Mouse (Mus musculus) brain, embryonic 14.5 days (tissue): ENCODE results near the gene Dpp7. TPM values are rescaled to one million over a fixed set of nuclear protein-coding genes. Genes with fewer than 3 reads are reported as not detected.

Experiments used
- DNase-seq: peaks from one replicate; pipeline ENCODE4 v3.0.0-alpha.2; 2011; ENCODE audit warnings: low read depth
- CTCF ChIP-seq: fragments of 200-500 bp; IDR thresholded peaks from 2 replicates; pipeline ENCODE4 v1.5.1; 2012; ENCODE audit warnings: inconsistent platforms, mild to moderate bottlenecking, moderate library complexity, borderline replicate concordance; ENCODE audit not compliant: insufficient read depth, insufficient read length; ENCODE audit errors: extremely low read depth
- POLR2A ChIP-seq: fragments of 200-500 bp; IDR thresholded peaks from 2 replicates; pipeline ENCODE4 v1.6.1; 2012; ENCODE audit warnings: mild to moderate bottlenecking, inconsistent platforms, borderline replicate concordance; ENCODE audit not compliant: poor library complexity, insufficient read depth, insufficient read length, severe bottlenecking; ENCODE audit errors: extremely low read depth
- polyA plus RNA-seq: library from polyadenylated mRNA; depleted of rRNA; stranded (reverse); fragments of >200 nt; gene quantifications from 2 replicates; pipeline ENCODE4 v1.2.3, GENCODE M21; 2012

Gene Dpp7
- polyA plus RNA-seq, 1 experiment = 35.3 TPM

DNA sequence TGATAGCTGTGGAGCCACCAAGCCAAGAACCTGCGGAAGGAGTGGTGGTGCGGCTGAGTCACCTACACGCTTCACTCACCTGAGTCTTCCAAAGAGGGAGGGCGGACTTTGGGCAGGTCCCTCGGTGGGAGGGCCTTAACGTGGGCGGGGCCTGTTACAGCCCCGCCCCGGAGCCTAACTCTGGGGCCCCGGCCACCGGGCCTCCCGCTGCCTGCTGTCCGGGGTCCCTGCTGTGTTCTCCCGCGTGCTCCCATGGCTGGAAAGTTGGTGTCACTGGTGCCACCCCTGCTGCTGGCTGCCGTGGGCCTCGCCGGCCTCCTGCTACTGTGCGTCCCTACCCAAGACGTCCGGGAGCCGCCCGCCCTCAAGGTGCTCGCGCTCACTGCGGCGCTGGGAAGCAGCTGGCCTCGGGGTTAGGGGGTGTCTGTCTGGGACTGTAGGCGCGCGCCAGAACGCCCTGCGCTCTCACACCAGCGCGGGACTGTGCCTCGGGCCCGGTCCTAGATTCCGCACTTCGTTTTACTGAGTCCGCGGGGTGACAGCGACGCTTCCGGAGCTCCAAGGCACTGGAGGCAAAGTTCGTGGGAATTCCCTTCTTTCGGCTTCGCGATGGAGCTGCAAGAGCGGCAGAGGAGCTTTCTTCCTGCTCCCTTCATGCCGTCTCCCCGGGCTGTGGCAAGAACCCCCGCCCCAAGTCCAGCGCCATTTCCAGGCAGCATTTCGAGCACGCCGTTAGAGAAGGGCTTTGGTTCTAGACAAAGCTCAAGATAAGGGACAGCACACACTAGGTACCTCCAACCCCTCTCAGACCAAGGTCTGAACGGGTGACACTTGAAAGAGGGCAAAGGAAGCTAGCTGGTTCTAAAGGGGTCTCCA lies 39.8 kb upstream of the Dpp7 start, which contains the start of gene Entpd2:
Gene Entpd2 (plus strand): TSS at position 154 of the 876 bp plus-strand sequence.
- DNase-seq = peak; percentile 40
- TF ChIP-seq CTCF = peak; percentile 32; the same call in 1 of the 2 replicates
- TF ChIP-seq POLR2A = no peak

- no peak for TF ChIP-seq CTCF
- no peak for TF ChIP-seq POLR2A
- DNase-seq = peak; percentile 83
Observed at GRCm38 (mm10) chr2:25394281-25395221, 38.4 kb upstream of the Dpp7 start.

DNA sequence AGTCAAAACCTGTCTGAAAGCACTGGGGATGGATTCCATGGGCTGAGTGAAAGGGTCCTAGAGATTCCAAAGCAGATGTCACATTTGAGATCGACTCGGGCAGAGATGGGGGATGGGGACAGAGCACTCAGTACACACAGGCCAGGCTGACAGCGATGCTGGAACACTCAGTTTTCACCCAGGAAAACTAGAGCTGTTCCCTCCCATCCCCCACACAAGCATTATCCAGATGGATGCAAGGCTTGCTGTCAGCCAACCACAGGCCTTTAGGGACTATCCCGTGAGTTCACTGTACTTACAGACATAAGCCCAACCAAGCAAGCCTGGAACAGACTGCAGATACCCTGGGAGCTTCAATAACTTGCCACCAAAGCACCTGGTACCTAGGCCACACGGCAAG lies 35.1 kb upstream of the Dpp7 start:
- DNase-seq = no peak
- no peak for TF ChIP-seq CTCF
- TF ChIP-seq POLR2A = no peak

DNA sequence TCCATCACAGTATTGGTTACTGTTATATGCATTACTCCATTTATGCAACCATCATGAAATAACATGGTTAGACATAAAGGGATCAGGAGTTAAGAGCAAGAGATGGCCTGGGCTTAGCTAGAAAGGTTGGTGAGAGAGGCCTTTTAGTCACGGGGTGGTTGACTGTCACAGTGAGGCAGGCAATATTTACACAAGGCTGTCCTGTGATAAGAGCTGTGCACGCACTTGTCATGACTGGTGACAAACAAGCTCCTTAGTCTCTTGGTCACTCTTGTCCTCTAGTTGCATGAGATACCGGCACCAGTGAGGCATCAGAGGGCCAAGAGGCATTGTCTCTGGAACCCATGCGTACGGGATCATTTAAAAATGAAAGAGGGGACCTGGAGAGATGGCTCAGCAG lies 28.3 kb upstream of the Dpp7 start:
- DNase-seq = no peak
- TF ChIP-seq CTCF (no peak), POLR2A (no peak)

GRCm38 (mm10) chr2:25376589-25376988 lies 20.4 kb upstream of the Dpp7 start:
- peak; percentile 57 for DNase-seq
- TF ChIP-seq POLR2A = no peak
- peak; percentile 69; the same call in 1 of the 2 replicates for TF ChIP-seq CTCF

DNA sequence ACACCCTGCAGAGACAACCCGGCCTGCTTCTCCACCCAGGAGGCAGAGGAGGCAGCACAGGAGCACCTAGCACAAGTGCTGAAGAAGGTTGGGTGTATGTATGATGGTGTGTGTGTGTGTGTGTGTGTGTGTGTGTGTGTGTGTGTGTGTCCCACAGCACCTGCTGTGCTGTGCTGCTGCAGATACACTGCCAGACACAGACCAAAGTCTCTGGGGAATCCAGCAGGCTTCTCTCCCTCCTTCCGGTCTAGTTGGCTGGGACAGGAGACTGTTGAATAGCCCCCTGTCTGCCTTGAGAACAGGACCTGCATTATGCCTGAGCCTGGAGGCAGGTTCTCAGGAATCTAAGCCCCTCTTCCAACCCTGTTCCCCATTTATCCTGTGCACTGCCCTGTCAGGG lies 17.3 kb upstream of the Dpp7 start:
- TF ChIP-seq POLR2A (no peak), CTCF (no peak)
- DNase-seq = peak; percentile 43

DNA sequence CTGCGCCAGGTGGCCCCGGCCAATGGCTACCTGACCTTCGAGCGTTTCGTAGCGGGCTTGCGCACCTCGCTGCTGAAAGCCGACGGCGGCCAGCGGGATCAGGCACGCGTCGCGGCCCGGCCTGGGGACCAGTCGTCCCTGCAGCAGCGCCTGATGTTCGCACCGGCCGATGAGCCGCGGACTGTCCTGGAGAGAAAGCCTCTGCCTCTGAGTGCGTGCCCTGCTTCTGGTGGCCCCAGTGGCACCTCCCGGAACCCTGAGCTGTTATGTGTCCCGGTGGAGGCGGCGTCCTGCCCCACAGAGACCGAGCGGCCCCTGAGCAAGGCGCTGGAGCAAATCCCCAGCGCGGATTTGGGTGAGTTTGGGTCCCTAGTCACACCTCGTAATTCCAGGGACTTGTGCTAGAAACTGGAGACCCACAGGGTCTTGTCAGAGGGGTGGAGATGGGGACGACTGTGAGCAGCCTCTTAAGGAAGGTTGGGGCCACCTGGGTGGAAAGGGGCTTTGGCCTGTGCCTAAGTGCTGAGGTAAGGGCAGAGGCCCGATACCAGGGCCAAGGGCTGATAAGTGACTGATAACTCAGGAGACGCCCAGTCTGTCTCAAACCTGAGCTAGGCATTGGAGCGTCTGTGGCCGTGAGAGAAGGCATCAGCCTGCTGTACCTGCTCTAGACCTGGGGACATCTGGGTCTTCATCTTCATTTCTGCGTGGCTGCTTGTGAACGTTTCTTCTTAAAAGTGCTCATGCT lies 16.7 kb upstream of the Dpp7 start:
- TF ChIP-seq POLR2A (no peak), CTCF (no peak)
- no peak for DNase-seq

DNA sequence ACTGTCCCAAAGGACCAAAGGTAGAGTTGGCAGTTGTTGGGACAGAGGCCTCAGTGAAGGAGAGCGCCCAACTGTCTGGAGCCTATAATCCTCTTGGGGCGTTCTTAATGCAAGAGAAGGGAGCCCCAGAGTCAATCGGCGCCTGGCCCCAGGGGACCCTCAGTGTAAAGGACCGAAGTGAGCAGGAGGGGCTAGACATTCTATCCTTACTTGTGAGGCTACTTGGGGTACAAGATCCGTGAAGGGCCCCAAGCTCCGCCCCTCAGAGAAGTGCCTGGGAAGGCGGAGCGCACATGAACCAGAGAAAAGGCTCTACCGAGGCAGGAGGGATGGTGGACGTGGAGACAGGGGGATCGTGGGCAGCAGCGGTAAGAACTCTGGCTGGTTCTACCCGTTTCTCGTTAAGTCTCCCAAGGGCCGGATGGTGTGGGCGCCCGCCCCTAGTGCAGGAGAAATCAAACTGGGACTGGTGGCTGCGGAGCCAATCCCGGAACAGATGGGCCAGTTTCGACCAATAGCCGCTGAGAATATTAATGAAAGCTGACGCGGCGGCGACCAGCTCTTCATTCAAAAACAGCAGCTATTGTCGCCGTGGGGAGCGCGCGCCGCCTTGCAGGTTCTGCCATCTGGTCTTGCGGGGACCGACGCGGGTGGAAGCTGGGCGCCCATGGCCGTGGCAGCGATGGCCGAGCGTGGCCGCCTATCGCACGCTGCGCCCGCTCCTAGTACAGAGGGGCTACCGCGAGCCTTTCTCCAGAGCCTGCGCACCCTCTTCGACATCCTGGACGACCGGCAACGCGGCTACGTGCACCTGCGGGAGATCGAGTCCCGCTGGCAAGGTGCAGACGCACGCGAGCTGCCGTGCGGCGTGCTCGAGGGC lies 15.8 kb upstream of the Dpp7 start, which contains the start of gene Sapcd2:
Gene Sapcd2 (plus strand): TSS at position 558 of the 880 bp plus-strand sequence.
- peak; percentile 97 for DNase-seq
- no peak for TF ChIP-seq CTCF
- 0 out of 2 replicates have a peak, but pooled peaks have one; percentile 11 for TF ChIP-seq POLR2A

DNA sequence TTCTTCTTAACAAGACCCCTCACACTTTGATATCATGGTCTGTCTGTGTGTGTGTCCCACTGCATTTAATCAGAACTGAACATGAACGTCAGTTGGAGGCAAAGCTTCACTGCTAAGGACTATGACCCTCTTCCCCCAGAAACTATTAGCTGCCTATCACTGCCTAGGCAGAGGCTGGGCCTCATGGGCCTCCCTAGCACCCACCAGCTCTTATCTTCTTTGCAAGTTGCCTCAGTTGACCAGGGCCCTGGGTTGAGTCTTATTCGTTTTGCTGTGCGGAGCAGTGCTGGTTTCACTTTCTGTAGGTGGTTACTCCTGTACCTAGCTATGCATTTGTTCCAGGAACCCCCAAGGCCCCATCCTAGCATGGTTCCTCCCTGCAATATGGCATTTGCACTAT lies 13.8 kb upstream of the Dpp7 start:
- DNase-seq = no peak
- TF ChIP-seq POLR2A = no peak
- TF ChIP-seq CTCF = no peak
